Mouse (Mus musculus): Measurements from ENCODE around the gene Drd4.
A peak's percentile ranks its signal among the peaks of the same experiment; 100 is the strongest.

Gene Drd4

DNA sequence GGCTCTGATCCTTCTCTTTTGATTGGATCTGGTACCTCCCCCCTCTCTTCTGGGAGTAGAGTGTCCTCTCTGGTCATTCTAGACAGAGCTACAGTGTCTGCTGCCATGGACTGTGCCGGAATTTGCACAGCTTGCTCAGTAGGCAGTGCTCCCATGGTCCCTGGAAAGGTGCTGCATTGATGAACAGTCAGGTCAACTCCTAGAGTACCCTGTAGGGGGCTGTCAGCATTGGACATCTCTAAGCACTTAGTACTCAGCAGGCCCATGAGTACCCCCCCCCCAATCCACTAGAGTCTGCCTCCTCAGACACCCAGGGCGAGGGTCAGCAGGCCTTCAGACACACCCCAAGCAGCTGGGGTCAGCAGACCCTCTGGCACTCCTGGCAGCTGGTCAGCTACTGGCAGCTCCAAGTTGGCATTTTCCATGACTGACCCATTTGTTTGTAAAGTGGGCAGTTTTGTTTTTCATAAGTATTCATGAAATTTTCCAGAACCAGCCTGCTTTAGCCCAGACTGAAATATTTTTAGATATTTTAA, 43.3 kb downstream of the Drd4 start:
- DNase-seq (ENCODE audit: low spot score) = no peak

DNA sequence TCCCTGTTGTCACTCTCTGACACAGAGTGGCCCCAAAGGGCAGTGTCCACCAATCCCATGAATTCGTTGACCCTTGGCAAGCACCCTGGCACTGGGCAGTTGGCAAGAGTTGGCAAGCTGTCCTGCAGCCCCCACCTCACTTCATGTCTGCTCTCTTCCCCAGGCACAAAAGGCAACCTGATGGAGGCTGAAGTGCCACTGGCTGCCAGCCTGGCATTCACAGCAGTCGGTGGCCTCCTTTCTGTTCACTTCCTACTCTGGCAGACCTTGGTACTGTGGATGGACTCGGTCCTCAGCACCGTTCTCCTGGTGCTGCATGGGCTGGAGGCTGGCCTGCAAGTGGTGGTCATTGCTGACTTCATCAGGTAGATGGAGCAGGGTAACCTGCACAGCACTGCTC, 43.9 kb downstream of the Drd4 start:
- DNase-seq (ENCODE audit: low spot score) = no peak

DNA sequence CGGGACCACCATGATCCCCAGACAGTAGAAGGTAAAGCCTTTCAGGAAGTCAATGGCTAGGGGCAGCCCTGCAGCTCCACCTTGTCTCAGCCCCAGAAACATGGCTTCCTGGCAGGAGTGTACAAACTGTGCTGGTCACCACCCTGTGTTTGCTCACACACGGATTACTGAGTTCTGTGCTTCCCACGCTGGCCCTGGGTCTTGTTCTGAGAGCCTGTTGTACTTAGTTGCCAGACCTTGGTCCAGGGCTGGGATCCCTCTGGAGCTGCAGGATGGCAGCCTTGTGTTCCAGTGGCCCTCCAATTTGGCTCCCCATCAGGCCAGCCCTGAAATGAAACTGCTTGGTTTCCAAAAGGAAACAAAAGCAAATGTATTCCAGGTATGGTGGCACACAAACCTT, 44.5 kb downstream of the Drd4 start:
- no peak for DNase-seq (ENCODE audit: low spot score)

DNA sequence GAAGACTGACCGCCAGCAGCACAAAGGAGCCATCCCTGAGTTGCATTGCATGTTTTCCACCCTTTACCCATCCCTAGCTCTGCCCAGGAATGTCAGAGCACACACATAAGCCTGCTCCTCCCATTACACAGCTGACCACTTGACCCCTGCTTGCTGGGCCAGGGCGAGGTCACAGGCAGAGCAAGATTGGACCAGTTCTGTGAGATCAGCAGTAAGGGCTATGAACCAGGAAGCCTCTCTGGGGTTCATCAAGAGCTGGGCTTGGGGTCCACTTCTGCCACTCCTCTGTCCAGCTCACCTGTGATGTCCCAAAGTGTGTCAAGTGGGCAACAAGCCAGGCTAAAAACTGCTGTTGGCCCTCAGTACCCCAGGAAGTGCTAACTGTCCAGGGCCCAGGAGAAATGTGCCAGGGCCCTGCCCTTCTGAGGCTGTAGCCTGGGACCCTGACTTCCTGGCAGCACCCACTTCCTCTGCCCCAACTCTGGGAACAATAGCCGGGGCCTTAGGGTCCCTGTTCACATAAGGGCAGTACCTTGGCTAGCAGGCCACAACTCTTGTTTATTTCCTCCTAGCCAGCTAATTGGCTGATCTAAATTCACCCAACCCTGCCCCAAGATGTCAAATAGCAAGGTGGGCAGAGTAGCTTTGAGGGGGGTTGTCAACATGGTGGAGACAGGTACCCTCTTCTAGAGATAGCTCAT, 46.1 kb downstream of the Drd4 start:
- DNase-seq (ENCODE audit: low spot score) = peak; percentile 42

DNA sequence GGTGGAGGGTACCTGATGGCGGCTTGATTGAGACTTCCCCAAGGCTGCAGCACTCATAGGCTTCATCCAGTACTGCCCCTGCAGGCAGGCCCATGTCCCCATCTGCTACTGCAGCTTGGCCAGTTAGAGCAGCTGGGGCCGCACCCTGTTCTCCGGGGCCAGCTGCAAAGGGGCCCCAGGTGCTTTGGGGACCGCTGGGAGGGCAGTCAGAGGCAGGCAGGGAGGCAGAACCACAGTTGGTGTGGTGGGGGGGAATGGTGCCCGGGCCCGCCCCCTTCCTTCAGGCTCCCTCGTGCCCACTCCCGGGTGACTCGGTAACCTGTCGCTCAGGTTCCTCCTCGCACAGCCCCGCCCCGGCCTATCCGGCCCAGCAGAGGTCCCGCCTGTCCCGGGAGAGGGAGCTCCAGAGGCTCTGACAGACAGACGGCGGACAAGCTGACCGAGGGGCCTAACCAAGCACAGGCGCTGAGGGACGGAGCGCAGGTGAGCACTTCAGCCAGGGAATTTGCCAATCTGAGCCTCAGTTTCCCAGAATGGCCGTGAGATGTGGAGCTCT, 46.8 kb downstream of the Drd4 start, which contains the start of gene Eps8l2:
Eps8l2 (plus strand) TSS at position 305 of the 556 bp plus-strand sequence.
- peak; percentile 84 for DNase-seq (ENCODE audit: low spot score)

DNA sequence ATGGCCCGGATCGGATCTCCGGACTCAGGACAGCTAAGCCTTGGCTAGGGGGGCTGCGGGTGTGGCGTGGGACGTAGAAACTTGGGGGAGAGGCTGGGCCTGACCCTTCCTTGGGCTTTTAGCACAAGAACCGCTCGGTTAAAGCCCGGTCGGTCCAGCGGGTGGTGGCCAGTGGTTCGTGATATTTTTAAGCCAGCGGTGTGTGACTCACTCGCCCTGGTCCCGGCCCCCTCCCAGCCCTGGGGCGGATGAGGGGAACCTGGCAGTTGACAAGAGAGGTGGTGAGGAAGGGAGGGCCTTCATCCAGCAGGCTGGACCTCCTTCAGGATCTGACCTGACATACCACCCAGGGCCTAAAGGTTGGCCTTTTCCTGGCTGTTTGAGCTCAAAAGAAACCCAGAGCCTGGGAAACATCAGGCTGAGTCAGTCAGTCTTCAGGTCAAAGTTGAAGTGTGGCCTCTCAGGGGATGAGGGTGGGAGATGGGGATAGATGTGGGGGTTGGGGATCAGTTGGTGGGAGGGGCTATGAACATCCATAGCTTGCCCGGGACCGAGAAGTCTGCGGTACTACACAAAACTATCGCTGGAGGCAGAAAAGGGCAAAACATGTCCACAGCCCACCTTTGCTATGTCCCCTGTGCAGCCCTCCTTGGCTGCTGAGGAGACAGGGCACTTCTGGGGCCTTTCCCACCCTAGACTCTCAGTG, 47.6 kb downstream of the Drd4 start:
- DNase-seq (ENCODE audit: low spot score) = no peak

DNA sequence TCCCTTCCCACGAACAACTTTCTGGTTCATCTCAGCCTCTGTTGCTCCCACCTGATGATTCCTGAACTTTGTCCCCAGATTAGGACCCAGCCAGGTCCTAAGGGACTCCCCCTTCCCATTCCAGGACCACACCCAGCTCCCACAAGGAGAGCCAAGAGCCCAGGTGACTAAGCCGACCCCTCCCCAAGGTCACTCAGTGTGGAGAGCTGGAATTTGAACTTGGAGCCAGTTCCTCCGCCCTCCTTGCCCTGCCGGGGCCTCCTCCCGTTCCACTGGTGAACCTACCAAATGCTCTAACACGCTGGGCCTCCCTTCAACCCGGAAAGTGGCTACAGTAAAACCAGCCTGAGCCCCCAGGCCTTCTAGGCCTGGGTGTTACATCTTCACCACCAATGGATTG, 48.2 kb downstream of the Drd4 start:
- DNase-seq (ENCODE audit: low spot score) = no peak

DNA sequence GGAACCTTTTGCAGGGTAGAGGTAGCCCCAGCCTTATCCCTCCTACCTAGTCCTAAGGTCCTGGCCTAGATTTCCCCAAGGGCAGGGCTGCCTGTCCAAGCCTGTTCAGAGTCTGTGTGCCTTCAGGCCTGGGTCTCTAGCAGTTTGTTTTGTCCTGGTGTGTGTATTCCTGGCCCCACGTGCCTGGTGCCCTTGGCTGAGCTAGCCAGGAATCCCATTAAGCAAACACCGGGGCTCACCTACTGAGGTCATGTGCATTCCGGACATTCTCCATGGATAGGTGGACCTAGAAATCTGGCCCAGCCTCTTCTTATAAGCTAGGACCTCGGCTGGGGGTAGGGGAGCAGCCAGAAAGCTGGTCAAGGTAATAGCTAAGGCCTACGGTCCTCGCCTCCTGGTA, 48.7 kb downstream of the Drd4 start:
- DNase-seq (ENCODE audit: low spot score) = peak; percentile 83

DNA sequence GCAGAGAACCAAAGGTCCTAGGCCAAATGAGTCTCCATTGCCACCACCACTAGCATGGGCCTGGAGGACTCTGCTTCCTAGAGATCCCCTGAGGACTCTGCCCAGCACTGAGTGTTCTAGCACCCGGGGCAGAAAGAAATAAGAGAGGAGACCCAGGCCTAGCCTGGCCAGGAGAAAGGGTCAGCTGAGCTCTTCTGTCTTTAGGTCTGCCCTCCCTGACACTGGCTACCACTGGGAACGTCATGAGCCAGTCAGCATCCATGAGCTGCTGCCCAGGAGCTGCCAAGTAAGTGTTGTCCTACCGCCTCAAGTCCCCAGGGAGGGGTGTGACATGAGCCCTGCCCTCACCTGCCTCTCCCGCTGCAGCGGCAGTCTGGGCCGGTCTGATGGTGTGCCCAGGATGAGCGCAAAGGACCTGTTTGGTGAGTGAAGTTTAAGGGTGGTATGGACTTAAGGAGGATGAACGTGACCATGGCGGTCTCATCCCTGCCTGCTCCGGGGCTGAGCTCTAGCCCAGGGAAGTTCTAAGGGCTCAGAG, 50.0 kb downstream of the Drd4 start:
- peak; percentile 44 for DNase-seq (ENCODE audit: low spot score)

DNA sequence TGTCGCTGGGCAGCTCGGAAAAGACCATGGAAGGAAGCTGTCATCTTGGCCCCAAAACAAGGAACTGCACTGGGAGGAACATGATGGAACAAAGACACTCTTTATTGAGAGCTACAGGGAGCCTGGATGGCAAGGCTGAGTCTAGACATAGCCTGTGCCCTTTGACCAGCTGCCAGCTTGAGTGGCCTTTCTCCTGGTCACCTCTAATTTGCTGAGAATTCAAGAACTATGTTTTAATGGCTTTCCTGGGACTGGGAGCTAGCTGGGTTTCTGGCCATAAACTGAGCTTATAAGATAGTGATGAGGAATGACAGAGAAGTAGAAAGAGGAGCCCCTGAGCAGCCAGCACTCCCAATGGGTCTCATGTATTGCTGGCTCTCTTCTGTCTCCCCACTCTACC, 51.4 kb downstream of the Drd4 start:
- no peak for DNase-seq (ENCODE audit: low spot score)

DNA sequence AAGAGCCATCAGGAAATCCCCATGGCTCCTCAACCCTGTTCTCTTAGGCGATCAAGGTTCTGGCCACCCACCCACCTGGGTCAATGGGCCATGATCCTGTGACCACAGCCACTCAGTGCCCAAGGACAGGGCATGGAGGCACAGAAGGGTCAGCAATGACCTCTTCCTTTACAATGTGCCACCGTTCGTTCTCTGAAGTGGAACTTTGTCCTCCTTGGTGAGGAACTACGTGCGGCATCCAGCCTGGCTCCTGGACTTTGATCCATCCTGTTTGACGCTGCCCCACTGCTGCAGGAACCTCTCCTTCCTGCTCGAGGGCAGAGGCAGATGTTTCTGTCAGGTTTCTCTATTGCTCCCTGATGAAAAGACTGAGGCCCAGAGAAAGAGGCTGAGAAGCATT, 51.9 kb downstream of the Drd4 start:
- no peak for DNase-seq (ENCODE audit: low spot score)

DNA sequence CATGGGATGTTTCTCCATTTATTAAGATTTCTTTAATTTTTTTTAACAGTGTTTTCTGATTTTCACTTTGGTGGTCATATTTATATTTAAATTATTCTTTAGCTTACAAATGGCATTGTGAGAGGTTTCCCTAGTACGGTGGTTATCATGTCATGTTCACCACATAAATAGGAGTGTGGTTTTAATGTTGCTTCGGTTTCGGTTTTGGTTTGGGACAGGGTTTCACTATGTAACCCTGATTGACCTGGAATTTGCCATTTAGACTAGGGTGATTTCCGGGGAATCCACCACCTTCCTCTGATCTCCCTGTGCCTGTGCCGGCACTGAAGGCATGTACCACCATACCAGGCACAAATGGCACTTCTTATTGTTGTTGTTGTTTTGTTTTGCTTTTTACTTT, 53.0 kb downstream of the Drd4 start:
- no peak for DNase-seq (ENCODE audit: low spot score)

All from lung, postnatal 25 days (tissue).